Mouse (Mus musculus): ENCODE measurements around the gene Pkp4.
"Not testable (repeated sequence)": the region's sequence is repeated elsewhere in the genome, so short reads cannot be mapped to it uniquely, and the experiment has no call there.

Gene Pkp4

DNA sequence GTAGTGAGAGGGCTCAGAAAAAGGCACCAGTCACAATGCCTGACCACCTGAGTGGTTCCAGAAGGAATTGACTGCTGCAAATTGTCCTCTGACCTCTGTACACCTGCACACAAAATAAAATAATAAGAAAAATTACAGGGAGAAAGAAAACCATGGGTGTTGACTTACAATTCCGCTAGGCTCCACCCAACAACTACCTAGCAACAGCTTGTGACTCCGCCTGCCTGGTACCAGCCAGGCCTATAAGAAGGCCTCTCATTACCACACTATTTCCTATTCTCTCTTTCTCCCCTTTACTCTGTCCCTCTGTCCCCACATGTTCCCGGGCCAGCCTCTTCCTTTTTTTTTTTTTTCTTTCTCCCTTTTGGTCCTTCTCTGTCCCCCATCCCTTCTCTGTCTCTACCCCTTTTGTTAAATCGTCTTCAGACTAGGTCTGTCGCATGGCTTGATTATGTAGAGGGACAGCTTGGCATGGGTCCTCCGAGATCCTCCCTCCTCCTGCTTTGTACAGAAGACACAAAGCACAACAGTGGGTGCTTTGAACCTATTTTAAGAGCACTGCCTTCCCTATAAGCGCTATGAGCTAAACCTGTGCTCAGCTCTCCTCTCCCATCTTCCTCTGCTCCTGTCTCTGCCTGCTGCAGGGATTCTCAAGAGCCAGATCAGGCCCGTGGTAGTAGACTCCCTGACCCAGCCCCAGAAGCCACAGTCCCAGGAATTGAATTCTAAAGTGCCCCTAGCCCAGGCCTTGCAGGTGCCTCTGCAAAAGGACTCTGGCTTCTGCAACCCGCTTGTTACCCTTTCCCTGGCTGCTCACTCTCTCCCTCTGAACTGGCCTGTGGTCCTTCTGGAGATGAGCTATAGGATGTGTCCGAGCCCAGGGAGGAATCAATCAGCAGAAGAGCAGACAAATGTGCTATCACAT, 223.5 kb downstream of the Pkp4 start:
- no peak for DNase-seq (ENCODE audit: low read depth, low spot score)

DNA sequence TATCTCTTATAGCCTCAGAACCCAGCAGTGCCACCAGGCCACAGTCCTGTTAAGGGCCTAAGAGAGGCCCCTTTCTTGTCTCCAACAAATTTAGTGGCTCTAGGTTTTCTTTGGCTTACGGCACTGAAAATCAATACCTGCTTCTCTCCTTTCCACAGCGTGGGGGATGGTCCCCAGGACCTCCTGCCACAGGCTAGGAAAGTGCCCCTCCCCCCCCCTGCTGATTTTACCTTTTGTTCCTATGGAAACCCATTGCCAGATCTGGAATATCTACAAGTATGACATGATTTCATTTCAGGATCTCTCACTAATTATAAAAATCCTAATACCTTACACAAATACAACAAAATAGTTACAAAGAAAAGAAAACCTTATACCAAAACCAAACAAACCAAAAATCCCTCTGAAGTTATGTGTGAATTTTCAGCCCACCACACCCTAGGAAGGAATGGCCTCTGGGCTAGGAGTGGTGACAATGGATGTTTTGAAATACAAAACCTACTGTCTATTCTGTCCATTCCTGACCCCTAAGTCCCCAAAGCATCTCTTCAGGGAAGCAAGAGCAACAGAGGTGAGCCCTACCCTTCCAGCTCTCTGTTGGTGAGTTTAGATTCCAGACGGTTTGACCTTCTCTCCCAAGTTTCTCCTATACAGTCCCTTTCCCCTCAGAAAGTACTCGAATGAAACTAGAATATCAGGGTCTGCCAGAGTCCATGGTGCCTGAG, 224.7 kb downstream of the Pkp4 start:
- DNase-seq (ENCODE audit: low read depth, low spot score): no peak

DNA sequence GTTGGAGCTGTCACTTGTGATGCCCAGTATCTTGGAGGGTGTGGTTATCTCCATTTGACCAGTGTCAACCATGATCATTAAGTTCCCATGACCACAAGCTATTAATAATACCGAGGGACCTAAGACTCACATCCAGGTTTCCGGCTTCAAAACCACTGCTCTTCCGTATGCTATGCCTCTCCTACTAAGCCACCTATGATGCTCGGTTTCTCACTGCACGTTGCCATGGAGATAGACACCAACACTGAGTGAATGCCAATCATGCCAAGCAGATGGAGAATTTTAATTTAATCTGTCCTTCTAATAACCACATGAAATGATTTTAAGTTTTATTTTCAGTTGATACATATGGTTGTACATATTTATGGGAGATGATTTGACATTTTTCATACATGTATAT, 229.3 kb downstream of the Pkp4 start:
- no peak for DNase-seq (ENCODE audit: low read depth, low spot score)

DNA sequence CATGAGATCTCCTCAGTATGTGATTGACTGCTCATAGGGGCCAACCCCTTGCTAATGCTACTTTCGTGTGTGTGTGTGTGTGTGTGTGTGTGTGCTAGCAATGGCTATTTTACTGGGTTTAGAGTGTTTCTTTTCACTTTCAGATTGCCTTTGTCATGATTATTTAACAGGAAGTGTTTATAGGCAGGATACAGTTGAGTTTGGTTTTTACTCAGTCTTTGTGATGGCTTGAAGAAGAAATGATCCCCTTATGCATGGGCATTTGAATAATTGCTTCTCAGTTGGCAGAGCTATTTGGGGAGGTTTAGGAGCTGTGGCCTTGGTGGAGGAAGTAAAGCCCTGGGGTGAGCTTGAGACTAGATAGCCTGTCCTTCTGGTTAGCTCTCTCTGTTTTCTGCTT, 232.5 kb downstream of the Pkp4 start:
- DNase-seq (ENCODE audit: low read depth, low spot score): no peak

DNA sequence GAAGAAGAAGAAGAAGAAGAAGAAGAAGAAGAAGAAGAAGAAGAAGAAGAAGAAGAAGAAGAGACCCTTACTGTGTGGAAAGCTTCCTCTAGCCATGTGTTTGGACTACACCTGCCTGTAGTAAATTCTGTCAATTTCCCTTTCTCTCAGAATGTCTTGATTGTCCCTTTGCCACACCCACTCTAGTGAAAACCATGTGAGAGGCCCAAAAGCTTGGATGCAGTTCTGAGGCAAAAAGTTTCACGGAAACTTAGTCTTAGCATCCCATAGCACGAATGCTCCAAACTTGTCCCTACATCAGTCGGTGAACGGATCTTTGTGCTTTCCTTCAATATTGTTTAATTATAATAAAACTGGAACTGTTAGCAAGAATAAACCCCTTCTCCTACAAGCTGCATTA, 234.0 kb downstream of the Pkp4 start:
- no peak for DNase-seq (ENCODE audit: low read depth, low spot score)

DNA sequence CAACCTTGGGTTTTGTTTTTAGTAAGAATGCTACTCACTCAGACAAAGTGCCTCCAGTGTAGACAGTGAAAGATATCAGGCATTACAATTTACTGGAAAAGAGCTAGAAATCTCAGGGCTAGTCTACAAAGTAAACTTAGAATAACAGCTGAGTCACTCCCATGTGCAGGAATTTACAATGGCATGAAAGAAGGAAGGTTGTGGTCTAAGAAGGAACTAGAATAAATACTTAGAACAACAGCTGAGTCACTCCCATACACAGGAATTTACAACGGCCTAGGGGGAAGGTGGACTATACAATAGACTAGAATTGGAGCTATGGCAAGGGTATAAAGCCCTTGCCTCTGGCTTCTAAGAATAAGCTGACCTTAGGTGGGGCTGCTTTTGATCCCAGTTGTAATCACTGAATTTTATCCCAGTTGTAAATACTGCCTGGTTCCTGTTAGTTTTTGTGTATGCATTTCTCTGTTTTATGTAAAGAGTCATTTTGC, 234.6 kb downstream of the Pkp4 start:
- DNase-seq (ENCODE audit: low read depth, low spot score): not testable (repeated sequence)

DNA sequence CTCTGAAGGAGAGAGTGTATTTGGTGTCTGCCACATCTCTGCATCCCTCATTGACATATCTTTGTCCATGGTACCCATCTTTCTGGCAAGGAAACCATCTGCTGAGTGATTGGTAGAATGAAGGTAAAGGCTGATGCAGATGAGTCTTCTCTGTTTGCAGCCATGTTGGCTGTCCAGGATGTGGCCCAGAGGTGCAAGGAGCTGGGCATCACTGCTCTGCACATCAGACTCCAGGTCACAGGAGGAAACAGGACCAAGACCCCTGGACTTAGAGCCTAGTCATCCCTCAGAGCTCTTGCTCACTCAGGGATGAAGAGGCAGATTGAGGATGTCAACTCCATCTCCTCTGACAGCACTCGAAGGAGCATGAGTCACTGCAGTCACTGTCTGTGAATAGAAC, 235.9 kb downstream of the Pkp4 start:
- no peak for DNase-seq (ENCODE audit: low read depth, low spot score)

DNA sequence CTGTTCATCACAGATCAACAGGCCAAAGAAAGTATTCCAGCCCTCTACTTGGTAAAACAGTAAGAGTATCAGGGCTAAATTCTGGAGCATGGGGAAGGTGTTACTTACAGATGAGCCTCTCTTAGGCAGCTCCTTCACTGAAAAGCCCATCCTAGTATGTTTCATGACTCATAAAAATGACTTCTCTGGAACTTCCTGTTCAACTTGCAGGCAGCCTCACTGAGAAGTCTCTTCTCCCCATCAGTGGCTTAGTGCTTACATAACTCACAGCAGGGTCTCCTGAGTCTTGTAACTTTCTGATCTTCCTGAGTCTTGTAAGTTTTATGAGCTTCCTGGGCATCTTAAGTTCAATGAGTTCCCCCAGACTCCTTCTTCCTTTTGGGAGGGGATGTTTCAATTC, 236.9 kb downstream of the Pkp4 start:
- no peak for DNase-seq (ENCODE audit: low read depth, low spot score)

DNA sequence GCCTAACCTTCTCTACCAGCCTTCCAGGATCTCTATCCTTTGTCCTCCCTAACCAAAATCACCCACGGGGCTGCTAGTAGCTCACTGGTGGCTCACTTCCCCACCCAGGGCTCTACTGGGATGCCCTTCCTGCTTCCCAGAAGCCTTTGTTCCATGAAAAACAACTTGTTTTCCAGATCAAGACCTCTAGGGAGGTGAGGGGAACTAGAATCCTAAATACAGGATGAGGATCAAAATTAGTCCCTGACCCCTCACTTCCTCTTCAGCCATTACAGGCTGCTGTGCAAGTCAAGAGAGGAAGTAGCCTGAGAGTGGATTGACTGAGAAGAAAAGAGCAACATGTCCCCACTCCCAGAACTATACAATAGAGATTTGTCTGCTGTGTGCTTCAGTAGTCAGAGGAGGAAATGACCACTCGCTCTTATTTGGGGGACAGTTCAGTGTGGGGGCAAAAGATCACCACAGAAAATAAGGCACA, 240.3 kb downstream of the Pkp4 start:
- no peak for DNase-seq (ENCODE audit: low read depth, low spot score)

DNA sequence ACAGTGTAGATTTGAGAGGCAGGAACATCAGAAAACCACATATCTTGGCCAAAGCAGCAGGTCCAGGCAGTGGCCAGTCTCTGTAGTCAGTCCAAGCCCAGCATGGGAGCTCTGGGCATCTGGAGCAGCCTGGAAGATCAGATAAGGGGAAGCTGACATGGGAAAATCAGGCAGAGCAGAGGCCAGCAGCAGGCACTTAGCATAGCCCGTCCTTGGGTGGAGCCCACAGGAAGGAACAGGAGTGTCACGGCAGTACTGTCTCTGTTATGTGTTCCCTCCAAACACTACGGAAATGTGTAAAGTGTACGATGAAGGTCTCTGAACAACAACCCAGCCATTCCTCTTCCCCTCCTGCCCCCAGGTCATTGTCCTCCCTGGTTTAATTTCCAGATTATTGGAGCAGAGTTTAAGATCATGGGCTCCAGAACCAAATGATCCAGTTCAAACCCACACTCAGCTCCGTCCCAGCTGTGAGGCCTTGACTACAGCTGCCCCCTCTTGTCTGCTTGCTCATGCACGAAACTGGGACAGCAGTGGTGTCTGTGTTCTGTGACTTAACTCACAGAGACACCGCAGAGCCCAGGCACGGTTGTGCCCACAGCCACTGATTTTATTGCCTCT, 241.3 kb downstream of the Pkp4 start:
- no peak for DNase-seq (ENCODE audit: low read depth, low spot score)

DNA sequence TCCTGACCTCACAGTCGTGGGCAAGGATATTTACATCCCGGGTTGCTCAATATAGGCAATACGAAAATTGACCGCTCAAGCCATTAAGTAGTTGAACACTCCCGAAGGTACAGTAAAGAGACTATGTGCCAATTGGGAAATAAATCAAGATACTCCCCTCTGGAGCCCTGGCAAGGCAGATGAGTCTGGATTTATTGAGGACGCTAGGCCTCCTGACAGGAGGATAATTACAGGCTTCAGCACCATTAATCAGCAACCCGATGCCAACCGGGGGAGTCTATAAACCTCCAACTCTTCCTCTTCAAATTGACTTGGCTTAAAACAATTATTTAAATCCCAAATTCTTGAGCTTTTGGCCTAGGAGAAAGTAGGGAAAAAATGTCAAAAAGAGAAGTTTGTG, 243.4 kb downstream of the Pkp4 start:
- no peak for DNase-seq (ENCODE audit: low read depth, low spot score)

Data from retina, postnatal 7 days (tissue).